Mouse (Mus musculus) left cerebral cortex, adult 11 months (tissue): Measurements from ENCODE around the gene Gm10974.

ENCODE experiments used
- DNase-seq: peaks from one replicate; pipeline ENCODE4 v3.0.0; 2022; ENCODE audit warnings: low spot score

Gm10974 gene

GRCm38 (mm10) chr7:66359044-66359443, 6.7 kb upstream of the Gm10974 start:
- DNase-seq: no peak

GRCm38 (mm10) chr7:66364491-66364890, 1.2 kb upstream of the Gm10974 start:
- no peak for DNase-seq

- DNase-seq: no peak
These were observed 294 bp upstream of the Gm10974 start for GRCm38 (mm10) chr7:66365411-66365810.

GRCm38 (mm10) chr7:66369071-66369933, 3.6 kb downstream of the Gm10974 start:
- no peak for DNase-seq

- no peak for DNase-seq
These were observed 4.3 kb downstream of the Gm10974 start for GRCm38 (mm10) chr7:66369934-66370445.

GRCm38 (mm10) chr7:66370970-66371369, 5.3 kb downstream of the Gm10974 start:
- no peak for DNase-seq

- DNase-seq: no peak
These were observed 7.7 kb downstream of the Gm10974 start for GRCm38 (mm10) chr7:66373391-66373790.

- DNase-seq: no peak
These were observed 10.0 kb downstream of the Gm10974 start for GRCm38 (mm10) chr7:66375736-66376135.

GRCm38 (mm10) chr7:66376560-66376959, 10.9 kb downstream of the Gm10974 start:
- DNase-seq: no peak

- DNase-seq: no peak
These were observed 18.5 kb downstream of the Gm10974 start for GRCm38 (mm10) chr7:66384213-66384612.

GRCm38 (mm10) chr7:66384891-66385290, 19.2 kb downstream of the Gm10974 start:
- no peak for DNase-seq

GRCm38 (mm10) chr7:66385826-66386225, 20.1 kb downstream of the Gm10974 start:
- DNase-seq: no peak

GRCm38 (mm10) chr7:66386411-66386810, 20.7 kb downstream of the Gm10974 start:
- no peak for DNase-seq

- no peak for DNase-seq
These were observed 21.7 kb downstream of the Gm10974 start for GRCm38 (mm10) chr7:66387419-66387812.

- no peak for DNase-seq
These were observed 22.3 kb downstream of the Gm10974 start, which contains the start of gene Lrrk1 for GRCm38 (mm10) chr7:66387813-66388521. TSS of gene Lrrk1 (minus strand) at chr7:66388350.

GRCm38 (mm10) chr7:66388621-66389532, 23.2 kb downstream of the Gm10974 start:
- DNase-seq: peak; percentile 53

GRCm38 (mm10) chr7:66397288-66397687, 31.6 kb downstream of the Gm10974 start:
- DNase-seq: no peak

GRCm38 (mm10) chr7:66401605-66402004, 35.9 kb downstream of the Gm10974 start:
- DNase-seq: no peak

GRCm38 (mm10) chr7:66402876-66403275, 37.2 kb downstream of the Gm10974 start:
- no peak for DNase-seq

GRCm38 (mm10) chr7:66404141-66404540, 38.4 kb downstream of the Gm10974 start:
- DNase-seq: no peak

GRCm38 (mm10) chr7:66404802-66405201, 39.1 kb downstream of the Gm10974 start:
- no peak for DNase-seq

GRCm38 (mm10) chr7:66405541-66405940, 39.8 kb downstream of the Gm10974 start:
- DNase-seq: no peak
